Mouse (Mus musculus) hindbrain, embryonic 15.5 days (tissue): ENCODE results near the gene Pcbd1. TPM values are rescaled to one million over a fixed set of nuclear protein-coding genes. Genes with fewer than 3 reads are reported as not detected.
"Not testable (repeated sequence)": the region's sequence is repeated elsewhere in the genome, so short reads cannot be mapped to it uniquely, and the experiment has no call there.

ENCODE experiments used
- ATAC-seq: fragments of 200-750 bp; cut with Nextera tagmentation; 2 replicates; pipeline ENCODE4 v1.8.0; 2017; ENCODE audit warnings: low read depth, moderate number of reproducible peaks, moderate TSS enrichment; ENCODE audit not compliant: low FRiP score
- H3K27ac ChIP-seq: fragments of 300-500 bp; sonication (generic); replicated peaks from 2 replicates; pipeline ENCODE4 v1.5.1; 2015; ENCODE audit warnings: mild to moderate bottlenecking, inconsistent platforms
- H3K27me3 ChIP-seq: fragments of 300-500 bp; sonication (generic); 2 replicates; pipeline ENCODE4 v1.6.1; 2015; ENCODE audit warnings: control low read depth, inconsistent platforms
- H3K36me3 ChIP-seq: fragments of 300-500 bp; sonication (generic); 2 replicates; pipeline ENCODE4 v1.6.1; 2015; ENCODE audit warnings: control low read depth, inconsistent platforms
- H3K4me1 ChIP-seq: fragments of 300-500 bp; sonication (generic); replicated peaks from 2 replicates; pipeline ENCODE4 v1.6.1; 2015; ENCODE audit warnings: control low read depth, inconsistent platforms
- H3K4me2 ChIP-seq: fragments of 300-500 bp; sonication (generic); 2 replicates; pipeline ENCODE4 v1.6.1; 2015; ENCODE audit warnings: moderate library complexity, mild to moderate bottlenecking, inconsistent platforms
- H3K4me3 ChIP-seq: fragments of 300-500 bp; sonication (generic); 2 replicates; pipeline ENCODE4 v1.5.1; 2015; ENCODE audit warnings: mild to moderate bottlenecking, inconsistent platforms
- H3K9ac ChIP-seq: fragments of 300-500 bp; sonication (generic); 2 replicates; pipeline ENCODE4 v1.6.1; 2015; ENCODE audit warnings: inconsistent platforms
- H3K9me3 ChIP-seq: fragments of 300-500 bp; sonication (generic); 2 replicates; pipeline ENCODE4 v1.6.1; 2016; ENCODE audit warnings: control low read depth, inconsistent platforms
- WGBS: fragments of 180-500 bp; shearing (Covaris S2); methylation state at CpG from one replicate; pipeline ENCODE4 v1.1.7; 2015; 5-methylcytosine and 5-hydroxymethylcytosine counted together
- polyA plus RNA-seq: library from polyadenylated mRNA; unstranded; fragments of >200 nt; fragmentation: Nextera tagmentation; extraction: Ambion mirVana; gene quantifications from 2 replicates; pipeline ENCODE4 v1.2.1, GENCODE M21; 2015

The Pcbd1 gene
- polyA plus RNA-seq, 1 experiment from 2014 or later: 42.8 TPM

DNA sequence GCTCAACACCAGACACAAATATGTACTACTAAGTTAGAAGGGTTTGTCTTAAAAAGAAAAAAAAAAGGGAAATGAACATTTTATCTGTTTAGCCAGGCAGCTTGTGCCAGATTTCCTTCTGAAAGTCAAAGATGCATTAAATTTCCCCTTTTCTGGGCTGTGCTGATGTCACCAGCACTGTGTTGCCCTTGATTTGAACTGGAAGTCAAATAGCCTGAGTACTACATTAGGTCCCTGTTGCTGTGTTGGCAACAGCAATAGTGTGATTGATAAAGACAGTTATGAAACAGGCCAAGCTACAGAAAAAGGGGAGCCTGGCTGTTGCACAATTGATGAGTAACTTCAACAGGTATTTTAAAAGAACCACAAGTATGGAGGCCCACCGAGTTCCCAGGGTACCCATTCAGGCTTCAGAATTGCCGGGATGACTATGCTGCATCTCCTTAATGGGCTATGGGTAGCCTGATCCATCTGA, 25.2 kb downstream of the Pcbd1 start:
- Histone ChIP-seq H3K27me3 (no peaks in the 10 kb centered on the region), H3K4me3 (no peak overlapping the region), H3K4me1 (no peaks in the 10 kb centered on the region), H3K27ac (no peak overlapping the region), H3K4me2 (no peak overlapping the region), H3K36me3 (peaks cover 25% of the 10 kb centered on the region), H3K9ac (no peak overlapping the region), H3K9me3 (no peaks in the 10 kb centered on the region)
- 90% methylated on average over 2 of the region's 2 CpGs for WGBS
- ATAC-seq: no peak

DNA sequence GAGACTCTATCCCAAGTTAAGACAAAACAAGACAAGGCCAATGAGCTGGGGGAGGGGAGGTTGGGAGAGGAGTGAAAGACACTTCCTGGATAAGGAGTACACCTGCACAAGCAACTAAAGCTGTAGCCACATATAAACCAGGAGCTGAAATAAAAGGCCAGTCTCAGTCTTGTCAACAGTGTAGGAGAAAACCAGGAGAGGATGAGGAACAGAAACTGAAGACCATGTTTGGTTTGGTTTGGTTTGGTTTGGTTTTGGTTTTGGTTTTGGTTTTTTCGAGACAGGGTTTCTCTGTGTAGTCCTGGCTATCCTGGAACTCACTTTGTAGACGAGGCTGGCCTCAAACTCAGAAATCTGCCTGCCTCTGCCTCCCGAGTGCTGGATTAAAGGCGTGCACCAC, 32.6 kb downstream of the Pcbd1 start:
- H3K27me3 ChIP-seq, H3K27ac ChIP-seq, ATAC-seq, H3K9me3 ChIP-seq, H3K4me1 ChIP-seq, H3K9ac ChIP-seq, H3K4me2 ChIP-seq, H3K4me3 ChIP-seq: not testable (repeated sequence)
- 95% methylated on average over 4 of the region's 4 CpGs for WGBS
- H3K36me3 ChIP-seq: peaks cover 20% of the 10 kb centered on the region

DNA sequence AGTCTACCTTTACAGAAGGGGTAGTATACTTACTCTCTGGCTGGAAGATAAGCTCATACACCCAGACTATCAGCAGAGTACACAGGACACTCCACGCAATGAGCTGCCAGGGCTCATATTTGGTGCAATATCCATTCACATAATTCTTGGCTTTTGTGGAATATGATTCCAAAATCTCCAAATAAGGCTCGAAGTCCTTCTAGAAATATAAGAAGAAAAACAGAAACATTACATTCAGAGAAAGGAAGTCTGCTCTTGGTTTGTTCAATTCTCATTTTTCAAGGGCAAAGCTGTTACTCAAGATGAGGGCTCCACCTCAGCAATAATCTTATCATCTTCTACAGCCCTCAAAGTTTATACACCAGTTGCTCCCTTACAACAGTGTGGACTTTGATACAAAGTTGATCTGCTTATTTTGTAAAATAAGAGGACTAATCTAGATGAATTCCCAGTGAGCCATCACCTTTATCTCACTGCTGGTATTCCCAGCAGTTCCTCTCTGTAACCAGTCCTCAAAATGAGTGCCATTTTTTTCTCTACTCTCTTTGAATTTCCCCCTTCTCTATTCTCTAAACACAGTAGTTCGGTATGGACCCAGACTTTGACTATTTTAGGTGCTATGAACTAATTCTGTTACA, 34.3 kb downstream of the Pcbd1 start:
- Histone ChIP-seq H3K27ac (no peak overlapping the region), H3K4me3 (no peak overlapping the region), H3K27me3 (no peaks in the 10 kb centered on the region), H3K36me3 (peaks cover 17% of the 10 kb centered on the region), H3K4me2 (no peak overlapping the region), H3K9me3 (no peaks in the 10 kb centered on the region), H3K9ac (no peak overlapping the region), H3K4me1 (no peaks in the 10 kb centered on the region)
- no peak for ATAC-seq
- WGBS: 97% methylated on average over 3 of the region's 3 CpGs

DNA sequence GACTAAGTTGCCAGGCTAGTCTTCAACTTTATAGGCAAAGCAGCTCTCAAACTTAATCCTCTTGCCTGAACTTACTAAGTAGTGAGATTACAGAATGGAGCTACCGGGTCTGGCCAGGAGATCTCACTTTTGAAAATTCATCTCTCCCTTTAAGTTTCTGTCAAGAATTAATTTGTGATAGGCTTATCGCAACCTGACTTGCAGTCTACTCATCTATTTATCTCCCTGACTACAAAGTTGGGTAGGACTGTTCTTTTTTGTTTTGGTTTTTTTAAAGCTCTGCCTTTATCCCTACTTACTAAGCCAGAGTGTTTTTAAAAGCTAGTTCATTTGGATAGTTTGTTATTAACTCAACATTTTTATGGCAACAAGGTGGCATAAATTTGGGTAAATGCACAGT, 35.3 kb downstream of the Pcbd1 start:
- 92% methylated on average over 2 of the region's 2 CpGs for WGBS
- H3K4me2 ChIP-seq: no peak overlapping the region
- H3K9ac ChIP-seq: no peak overlapping the region
- no peaks in the 10 kb centered on the region for H3K9me3 ChIP-seq
- H3K4me3 ChIP-seq: no peak overlapping the region
- ATAC-seq: no peak
- H3K27me3 ChIP-seq: no peaks in the 10 kb centered on the region
- peaks cover 17% of the 10 kb centered on the region for H3K36me3 ChIP-seq
- no peaks in the 10 kb centered on the region for H3K4me1 ChIP-seq
- H3K27ac ChIP-seq: no peak overlapping the region

DNA sequence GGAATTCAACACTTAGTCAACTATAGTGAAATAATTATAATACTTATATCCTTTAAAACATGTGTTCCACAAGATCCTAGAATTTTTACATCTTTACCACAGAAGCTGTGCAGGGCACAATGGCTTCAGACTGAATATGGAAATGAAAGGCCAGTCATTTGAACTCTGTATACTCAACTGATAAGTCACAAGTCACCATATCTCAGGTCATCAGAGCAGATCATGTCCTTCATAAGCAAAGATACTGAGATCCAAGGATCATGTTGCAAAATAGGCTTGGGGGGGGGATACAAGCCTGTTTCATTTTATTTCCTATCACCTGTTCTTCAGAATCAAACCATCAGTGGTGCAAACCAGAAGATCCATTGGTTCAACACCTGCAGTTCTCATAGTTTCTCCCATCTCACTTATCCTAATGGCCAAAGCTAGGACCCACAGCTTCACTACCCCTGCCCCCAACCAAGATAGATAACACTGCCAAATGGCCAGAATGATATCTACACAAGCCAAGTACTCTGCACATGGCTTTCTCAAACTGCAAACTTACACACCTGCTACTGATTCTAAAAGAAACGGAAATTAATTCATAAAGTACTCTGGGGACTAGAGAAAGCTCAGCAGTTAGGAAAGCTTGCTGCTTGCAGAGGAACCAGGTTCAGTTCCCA, 39.7 kb downstream of the Pcbd1 start:
- H3K27ac ChIP-seq: no peak overlapping the region

DNA sequence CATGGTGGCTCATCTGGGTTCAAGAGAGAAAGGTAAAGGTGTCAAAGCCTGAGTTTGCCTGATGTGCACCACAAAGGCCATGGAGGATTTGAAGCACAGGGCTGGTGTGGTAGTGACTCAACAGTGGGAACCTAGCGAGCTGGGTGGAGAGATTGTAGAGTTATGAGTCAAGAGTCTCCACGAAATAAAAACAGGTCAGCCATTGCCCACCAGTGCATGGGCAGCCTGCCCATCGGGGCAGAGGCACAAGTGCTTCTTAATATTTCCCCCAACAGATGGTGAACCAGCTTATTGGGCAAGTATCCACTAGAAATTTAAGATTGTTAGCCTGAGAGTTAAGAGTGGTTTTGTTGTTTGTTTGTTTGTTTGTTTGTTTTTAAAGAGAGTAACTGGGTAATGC, 41.8 kb downstream of the Pcbd1 start:
- H3K4me2 ChIP-seq: no peak overlapping the region
- peaks cover 3% of the 10 kb centered on the region; the same call in 1 of the 2 replicates for H3K36me3 ChIP-seq
- H3K9me3 ChIP-seq: no peaks in the 10 kb centered on the region
- H3K4me1 ChIP-seq: no peaks in the 10 kb centered on the region
- no peak overlapping the region for H3K27ac ChIP-seq
- ATAC-seq: no peak
- H3K4me3 ChIP-seq: no peak overlapping the region
- WGBS: 78% methylated on average over 3 of the region's 3 CpGs
- no peaks in the 10 kb centered on the region for H3K27me3 ChIP-seq
- H3K9ac ChIP-seq: no peak overlapping the region

More for the DNA sequence above, 39.7 kb downstream of the Pcbd1 start:
- Histone ChIP-seq H3K9ac (no peak overlapping the region), H3K27me3 (no peaks in the 10 kb centered on the region), H3K4me2 (no peak overlapping the region), H3K4me3 (no peak overlapping the region), H3K9me3 (no peaks in the 10 kb centered on the region), H3K4me1 (no peaks in the 10 kb centered on the region), H3K36me3 (peaks cover 3% of the 10 kb centered on the region; the same call in 1 of the 2 replicates)
- no peak for ATAC-seq
- WGBS: 81% methylated on average over 1 of the region's 1 CpGs

DNA sequence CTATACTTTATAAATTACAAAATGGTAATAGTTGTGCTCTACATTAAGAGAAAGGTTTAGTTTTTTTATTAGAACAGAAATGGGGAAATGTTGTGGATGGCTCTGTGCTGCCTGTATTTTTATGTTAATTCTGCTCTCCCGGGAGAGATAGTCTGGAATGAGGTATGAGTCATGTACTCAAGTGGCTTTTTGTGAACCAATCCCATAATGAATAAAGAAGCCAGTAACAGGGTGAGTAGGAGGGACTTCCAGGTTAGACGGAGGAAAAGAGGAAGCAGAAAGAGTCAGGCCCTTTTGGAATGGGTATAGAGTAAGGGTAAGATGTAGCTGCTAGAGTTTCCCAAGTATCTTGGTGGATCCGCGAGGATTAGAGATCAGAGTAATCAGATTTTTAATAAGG, 44.9 kb downstream of the Pcbd1 start:
- Histone ChIP-seq H3K4me3 (no peak overlapping the region), H3K27ac (no peak overlapping the region), H3K9ac (no peak overlapping the region), H3K9me3 (no peaks in the 10 kb centered on the region), H3K27me3 (no peaks in the 10 kb centered on the region), H3K36me3 (0 out of 2 replicates have a peak, but pooled peaks cover 6% of the 10 kb centered on the region), H3K4me2 (no peak overlapping the region), H3K4me1 (no peaks in the 10 kb centered on the region)
- ATAC-seq: no peak
- WGBS: 64% methylated on average over 4 of the region's 4 CpGs

DNA sequence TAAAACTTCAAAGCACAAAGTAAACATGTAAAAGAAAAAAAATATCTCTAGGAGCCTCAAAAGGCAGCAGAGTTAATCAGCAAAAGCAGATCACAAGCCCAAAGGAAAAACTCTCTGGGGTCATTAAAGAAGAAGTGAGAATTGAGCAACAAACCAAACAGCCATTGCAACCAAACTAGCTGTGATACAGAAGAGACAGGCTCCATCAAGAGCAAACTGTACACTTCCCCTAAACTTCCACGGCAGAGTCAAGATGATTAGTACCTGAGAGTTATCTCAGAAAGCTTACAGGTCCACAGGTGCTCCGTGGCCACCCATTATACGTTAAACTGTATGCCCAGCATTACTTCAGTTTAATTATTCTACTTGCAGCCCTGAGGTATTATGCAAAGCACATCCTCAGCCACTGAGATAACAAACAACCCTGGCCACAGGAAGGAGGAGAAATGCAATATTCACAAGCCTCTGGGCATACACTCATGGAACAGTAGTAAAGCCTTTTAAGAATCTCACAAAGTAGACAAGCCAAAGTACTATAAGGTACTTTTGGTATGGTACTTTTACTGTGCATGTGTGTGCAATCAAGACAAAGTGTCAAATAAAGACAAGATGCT, 46.2 kb downstream of the Pcbd1 start:
- Histone ChIP-seq H3K4me2 (no peak overlapping the region), H3K4me3 (no peak overlapping the region), H3K9me3 (no peaks in the 10 kb centered on the region), H3K4me1 (no peaks in the 10 kb centered on the region), H3K27me3 (no peaks in the 10 kb centered on the region), H3K9ac (no peak overlapping the region), H3K27ac (no peak overlapping the region), H3K36me3 (0 out of 2 replicates have a peak, but pooled peaks cover 12% of the 10 kb centered on the region)
- WGBS: 63% methylated on average over 3 of the region's 3 CpGs
- ATAC-seq: no peak

DNA sequence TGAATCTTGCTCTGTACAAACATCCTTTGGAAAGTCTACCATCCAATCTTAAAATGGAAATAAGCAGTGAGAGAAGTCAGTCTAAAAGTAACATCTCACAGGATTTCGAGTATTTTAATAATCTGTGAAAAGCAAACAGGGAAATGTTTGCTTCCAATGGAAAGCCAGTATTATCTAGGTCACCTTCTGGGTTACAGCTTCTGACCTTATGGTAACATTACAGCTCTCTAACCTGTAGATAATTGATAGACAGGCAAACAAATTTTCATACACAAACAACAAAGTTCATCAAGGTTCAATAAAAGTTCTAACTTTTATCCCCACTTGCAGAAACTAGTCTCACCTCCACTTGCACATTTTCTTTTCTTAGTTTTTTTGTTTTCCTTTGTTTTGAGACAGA, 48.4 kb downstream of the Pcbd1 start:
- WGBS: 81% methylated on average over 1 of the region's 1 CpGs

DNA sequence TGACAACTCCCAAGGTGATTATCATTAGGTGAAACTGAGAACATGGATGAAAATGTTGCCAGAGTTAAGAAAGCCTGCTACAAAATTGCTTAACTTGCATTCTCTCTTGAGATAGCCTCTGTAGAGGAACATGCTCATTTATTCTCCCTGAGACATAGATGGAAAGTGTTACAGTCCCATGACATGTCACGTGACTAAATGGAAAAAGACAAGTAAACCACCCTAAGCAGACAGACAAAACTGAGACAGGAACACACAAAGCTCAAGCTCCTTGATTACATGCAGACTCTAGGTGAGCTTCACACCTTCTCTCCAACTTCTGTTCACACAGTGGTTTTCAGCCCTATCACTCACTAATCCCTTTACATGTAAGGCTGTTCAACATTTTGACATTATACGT, 54.2 kb downstream of the Pcbd1 start:
- Histone ChIP-seq H3K9ac (no peak overlapping the region), H3K36me3 (peaks cover 6% of the 10 kb centered on the region; the same call in 1 of the 2 replicates), H3K27me3 (no peaks in the 10 kb centered on the region), H3K4me3 (no peak overlapping the region), H3K4me1 (peaks cover 19% of the 10 kb centered on the region), H3K9me3 (no peaks in the 10 kb centered on the region), H3K27ac (no peak overlapping the region), H3K4me2 (no peak overlapping the region)
- ATAC-seq: no peak
- 92% methylated on average over 2 of the region's 2 CpGs for WGBS

More for the DNA sequence above, 48.4 kb downstream of the Pcbd1 start:
- Histone ChIP-seq H3K9ac (no peak overlapping the region), H3K4me2 (no peak overlapping the region), H3K36me3 (peaks cover 12% of the 10 kb centered on the region; the same call in 1 of the 2 replicates), H3K4me3 (no peak overlapping the region), H3K9me3 (no peaks in the 10 kb centered on the region), H3K27me3 (no peaks in the 10 kb centered on the region), H3K27ac (no peak overlapping the region), H3K4me1 (no peaks in the 10 kb centered on the region)
- no peak for ATAC-seq
